Mouse (Mus musculus) heart, embryonic 11.5 days (tissue): ENCODE results near the gene Camsap3. TPM values are rescaled to one million over a fixed set of nuclear protein-coding genes. Genes with fewer than 3 reads are reported as not detected.
A peak's percentile ranks its signal among the peaks of the same experiment; 100 is the strongest.
"Not testable (repeated sequence)": the region's sequence is repeated elsewhere in the genome, so short reads cannot be mapped to it uniquely, and the experiment has no call there.

Experiments used
- ATAC-seq: fragments of 200-750 bp; cut with Nextera tagmentation; replicated peaks from 2 replicates; pipeline ENCODE4 v1.8.0; 2017; ENCODE audit warnings: moderate library complexity; ENCODE audit not compliant: insufficient number of reproducible peaks, low FRiP score, low TSS enrichment
- H3K27ac ChIP-seq: fragments of 300-500 bp; sonication (generic); 2 replicates; pipeline ENCODE4 v1.5.1; 2014; ENCODE audit warnings: mild to moderate bottlenecking, low read depth, low read length
- H3K27me3 ChIP-seq: fragments of 300-500 bp; sonication (generic); 2 replicates; pipeline ENCODE4 v1.6.1; 2014; ENCODE audit warnings: mild to moderate bottlenecking, low read length, mixed read lengths; ENCODE audit not compliant: control insufficient read depth, insufficient read depth
- H3K36me3 ChIP-seq: fragments of 300-500 bp; sonication (generic); 2 replicates; pipeline ENCODE4 v1.6.1; 2014; ENCODE audit warnings: mild to moderate bottlenecking, low read length, moderate library complexity, mixed read lengths; ENCODE audit not compliant: control insufficient read depth, insufficient read depth
- H3K4me1 ChIP-seq: fragments of 300-500 bp; sonication (generic); 2 replicates; pipeline ENCODE4 v1.6.1; 2014; ENCODE audit warnings: low read length; ENCODE audit not compliant: control insufficient read depth, insufficient read depth
- H3K4me2 ChIP-seq: fragments of 300-500 bp; sonication (generic); 2 replicates; pipeline ENCODE4 v1.6.1; 2014; ENCODE audit warnings: mild to moderate bottlenecking, moderate library complexity
- H3K4me3 ChIP-seq: fragments of 300-500 bp; sonication (generic); 2 replicates; pipeline ENCODE4 v1.5.1; 2014; ENCODE audit warnings: low read depth, low read length
- H3K9ac ChIP-seq: fragments of 300-500 bp; sonication (generic); 2 replicates; pipeline ENCODE4 v1.6.1; 2014; ENCODE audit warnings: mild to moderate bottlenecking, low read depth, low read length, moderate library complexity
- H3K9me3 ChIP-seq: fragments of 300-500 bp; sonication (generic); replicated peaks from 2 replicates; pipeline ENCODE4 v1.6.1; 2016; ENCODE audit warnings: low read length; ENCODE audit not compliant: control insufficient read depth
- WGBS: fragments of 180-500 bp; shearing (Covaris S2); extraction: QIAGEN DNeasy Blood & Tissue Kit; methylation state at CpG from one replicate; pipeline ENCODE4 v1.1.7; 2014; ENCODE audit not compliant: insufficient replicate concordance; 5-methylcytosine and 5-hydroxymethylcytosine counted together
- polyA plus RNA-seq: library from polyadenylated mRNA; unstranded; fragments of >200 nt; fragmentation: Nextera tagmentation; extraction: Ambion mirVana; gene quantifications from 2 replicates; pipeline ENCODE4 v1.2.1, GENCODE M21; 2014

The Camsap3 gene
- polyA plus RNA-seq, 1 experiment from 2014 or later = 1.6 TPM

- Histone ChIP-seq H3K4me3 (no peak overlapping the region), H3K4me1 (peaks cover 4% of the 10 kb centered on the region; the same call in 1 of the 2 replicates), H3K9ac (no peak overlapping the region), H3K27me3 (no peaks in the 10 kb centered on the region), H3K4me2 (no peak overlapping the region), H3K27ac (no peak overlapping the region), H3K9me3 (no peaks in the 10 kb centered on the region), H3K36me3 (no peaks in the 10 kb centered on the region)
- WGBS = 83% methylated on average over 5 of the region's 5 CpGs
- no peak for ATAC-seq
Measured at GRCm38 (mm10) chr8:3569784-3570183, 17.3 kb upstream of the Camsap3 start.

GRCm38 (mm10) chr8:3574546-3574945 is 12.5 kb upstream of the Camsap3 start:
- ATAC-seq = no peak
- no peak overlapping the region for H3K9ac ChIP-seq
- H3K4me1 ChIP-seq = no peaks in the 10 kb centered on the region
- no peaks in the 10 kb centered on the region for H3K27me3 ChIP-seq
- no peak overlapping the region for H3K27ac ChIP-seq
- no peaks in the 10 kb centered on the region for H3K9me3 ChIP-seq
- H3K4me3 ChIP-seq = no peak overlapping the region
- WGBS = 82% methylated on average over 3 of the region's 3 CpGs
- H3K4me2 ChIP-seq = no peak overlapping the region
- no peaks in the 10 kb centered on the region for H3K36me3 ChIP-seq

- 70% methylated on average over 15 of the region's 15 CpGs for WGBS
- Histone ChIP-seq H3K9me3 (no peaks in the 10 kb centered on the region), H3K4me1 (no peaks in the 10 kb centered on the region), H3K27me3 (no peaks in the 10 kb centered on the region), H3K36me3 (no peaks in the 10 kb centered on the region), H3K4me3 (no peak overlapping the region), H3K27ac (no peak overlapping the region), H3K9ac (no peak overlapping the region), H3K4me2 (no peak overlapping the region)
- no peak for ATAC-seq
Measured at GRCm38 (mm10) chr8:3576211-3576960, 10.7 kb upstream of the Camsap3 start.

GRCm38 (mm10) chr8:3579390-3580364 is 7.4 kb upstream of the Camsap3 start:
- Histone ChIP-seq H3K9me3 (no peaks in the 10 kb centered on the region), H3K27me3 (no peaks in the 10 kb centered on the region), H3K36me3 (no peaks in the 10 kb centered on the region), H3K9ac (no peak overlapping the region), H3K4me2 (no peak overlapping the region), H3K4me3 (no peak overlapping the region), H3K27ac (no peak overlapping the region), H3K4me1 (no peaks in the 10 kb centered on the region)
- WGBS = 77% methylated on average over 9 of the region's 9 CpGs
- no peak for ATAC-seq

- ATAC-seq, H3K9ac ChIP-seq, H3K36me3 ChIP-seq, H3K27ac ChIP-seq, H3K9me3 ChIP-seq, H3K27me3 ChIP-seq, H3K4me3 ChIP-seq, H3K4me1 ChIP-seq, H3K4me2 ChIP-seq: not testable (repeated sequence)
- WGBS = 58% methylated on average over 1 of the region's 3 CpGs
Measured at GRCm38 (mm10) chr8:3581961-3582360, 5.1 kb upstream of the Camsap3 start.

GRCm38 (mm10) chr8:3586452-3586851 is 641 bp upstream of the Camsap3 start:
- Histone ChIP-seq H3K4me3 (no peak overlapping the region), H3K4me1 (no peaks in the 10 kb centered on the region), H3K36me3 (no peaks in the 10 kb centered on the region), H3K9me3 (no peaks in the 10 kb centered on the region), H3K4me2 (no peak overlapping the region), H3K27ac (no peak overlapping the region), H3K27me3 (peaks cover 15% of the 10 kb centered on the region), H3K9ac (no peak overlapping the region)
- ATAC-seq = no peak
- WGBS = 86% methylated on average over 2 of the region's 2 CpGs

GRCm38 (mm10) chr8:3587391-3588257 is 531 bp downstream of the Camsap3 start:
- ATAC-seq = peak; percentile 39
- H3K4me1 ChIP-seq = no peaks in the 10 kb centered on the region
- under 1% methylated on average over 72 of the region's 77 CpGs for WGBS
- H3K27ac ChIP-seq = no peak overlapping the region
- H3K36me3 ChIP-seq = no peaks in the 10 kb centered on the region
- H3K9me3 ChIP-seq = no peaks in the 10 kb centered on the region
- peaks cover 15% of the 10 kb centered on the region for H3K27me3 ChIP-seq
- peak overlapping the region; percentile 81 for H3K4me3 ChIP-seq
- H3K9ac ChIP-seq = peak overlapping the region; percentile 75
- H3K4me2 ChIP-seq = peak overlapping the region; percentile 99

GRCm38 (mm10) chr8:3588258-3588633 is 1.2 kb downstream of the Camsap3 start:
- Histone ChIP-seq H3K27me3 (peaks cover 15% of the 10 kb centered on the region), H3K36me3 (no peaks in the 10 kb centered on the region), H3K9ac (peak overlapping the region; percentile 75), H3K4me1 (no peaks in the 10 kb centered on the region), H3K4me2 (peak overlapping the region; percentile 99), H3K9me3 (no peaks in the 10 kb centered on the region), H3K4me3 (peak overlapping the region; percentile 81), H3K27ac (no peak overlapping the region)
- peak; percentile 42; the same call in 1 of the 2 replicates for ATAC-seq
- WGBS = 6% methylated on average over 11 of the region's 11 CpGs
